Mouse (Mus musculus) activated CD4-positive, CD25-positive, alpha-beta regulatory T cell, adult 4 months (primary cell): ENCODE results near the gene Tmie. TPM values are rescaled to one million over a fixed set of nuclear protein-coding genes. Genes with fewer than 3 reads are reported as not detected.
"Not testable (repeated sequence)": the region's sequence is repeated elsewhere in the genome, so short reads cannot be mapped to it uniquely, and the experiment has no call there.

Experiments used
- ATAC-seq: one replicate; pipeline ENCODE4 v1.8.0; 2017
- polyA plus RNA-seq, 2 experiments: library from polyadenylated mRNA; unstranded; fragments of 100-300 nt; shearing (Covaris generic); gene quantifications; one replicate each; pipeline ENCODE4 v1.2.1; 2017

Tmie gene
- polyA plus RNA-seq, 2 experiments from 2014 or later, result 0.90 to 2.2 TPM

DNA sequence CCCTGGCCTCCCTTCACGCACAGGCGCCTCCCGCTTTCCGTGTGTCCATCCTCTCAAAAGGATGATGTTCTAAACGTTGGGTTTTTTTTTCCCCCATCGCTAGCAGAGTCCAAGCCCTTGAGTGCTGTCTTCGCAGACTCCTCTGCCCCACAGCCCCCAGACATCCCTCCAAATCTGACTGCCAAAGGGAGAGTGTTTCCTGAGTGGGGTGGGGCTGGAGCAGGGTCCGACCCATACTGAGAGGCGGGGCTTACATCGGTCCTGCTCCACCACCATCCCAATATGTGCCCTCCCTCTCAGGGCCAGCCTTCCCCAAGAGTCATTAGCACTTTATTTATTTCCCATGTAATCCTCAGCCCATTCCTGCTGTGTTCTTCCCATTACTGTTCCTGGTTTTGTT is 45.0 kb downstream of the Tmie start:
- ATAC-seq, result no peak

DNA sequence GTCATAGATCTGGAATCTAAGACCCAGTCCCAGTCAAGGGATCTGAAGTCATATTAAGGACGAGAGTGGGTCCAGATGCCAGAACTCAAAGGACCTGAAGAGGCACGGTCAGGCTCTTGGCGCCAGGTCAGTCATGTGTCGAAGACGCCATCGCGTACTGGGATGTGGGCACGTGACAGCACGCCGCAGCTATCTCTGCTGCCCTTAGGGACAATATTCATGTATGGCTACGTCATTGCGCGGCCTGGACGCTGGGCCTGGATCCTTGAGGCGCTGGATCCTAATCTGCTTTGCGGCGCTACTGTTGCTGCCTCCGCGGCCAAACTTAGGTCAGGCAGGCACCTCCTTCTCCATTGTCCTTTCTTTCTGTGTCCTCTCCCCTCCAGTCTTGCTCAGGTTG is 45.5 kb downstream of the Tmie start, which contains the start of gene Prss45:
TSS of gene Prss45 (plus strand) at position 178 of the 400 bp plus-strand sequence.
- no peak for ATAC-seq

DNA sequence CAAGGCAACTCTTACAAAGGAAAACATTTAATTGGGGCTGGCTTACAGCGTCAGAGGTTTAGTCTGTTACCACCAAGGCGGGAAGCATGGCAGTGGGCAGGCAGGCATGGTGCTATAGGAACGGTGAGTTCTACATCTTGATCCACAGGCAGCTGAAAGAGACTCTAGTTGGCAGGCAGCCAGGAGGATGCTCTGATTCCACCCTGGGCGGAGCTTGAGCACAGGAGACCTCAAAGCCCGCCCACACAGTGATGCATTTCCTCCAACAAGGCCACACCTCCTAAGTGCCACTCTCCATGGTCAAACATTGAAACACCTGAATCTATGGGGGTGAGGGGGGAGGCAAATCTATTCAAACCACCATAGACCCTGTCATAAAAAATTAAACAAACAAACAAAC is 46.9 kb downstream of the Tmie start:
- no peak for ATAC-seq

DNA sequence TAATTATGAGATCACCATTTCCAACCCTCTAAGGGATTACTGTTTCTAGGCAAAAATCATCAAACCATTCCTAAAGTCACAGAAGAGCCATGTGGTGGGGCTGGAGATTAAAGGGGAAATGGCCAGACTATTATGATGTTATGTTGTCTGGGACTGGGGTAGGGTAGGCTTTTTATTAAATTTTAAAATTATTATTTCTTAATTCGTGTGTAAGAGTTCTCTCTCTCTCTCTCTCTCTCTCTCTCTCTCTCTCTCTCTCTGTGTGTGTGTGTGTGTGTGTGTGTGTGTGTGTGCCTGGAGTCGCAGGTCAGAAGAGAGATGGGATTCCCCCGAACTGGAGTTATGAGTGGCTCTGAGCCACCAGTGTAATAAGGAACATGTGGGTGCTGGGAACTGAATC is 53.5 kb downstream of the Tmie start, which contains the start of gene Prss43:
TSS of gene Prss43 (plus strand) at position 301 of the 400 bp plus-strand sequence.
- no peak for ATAC-seq

DNA sequence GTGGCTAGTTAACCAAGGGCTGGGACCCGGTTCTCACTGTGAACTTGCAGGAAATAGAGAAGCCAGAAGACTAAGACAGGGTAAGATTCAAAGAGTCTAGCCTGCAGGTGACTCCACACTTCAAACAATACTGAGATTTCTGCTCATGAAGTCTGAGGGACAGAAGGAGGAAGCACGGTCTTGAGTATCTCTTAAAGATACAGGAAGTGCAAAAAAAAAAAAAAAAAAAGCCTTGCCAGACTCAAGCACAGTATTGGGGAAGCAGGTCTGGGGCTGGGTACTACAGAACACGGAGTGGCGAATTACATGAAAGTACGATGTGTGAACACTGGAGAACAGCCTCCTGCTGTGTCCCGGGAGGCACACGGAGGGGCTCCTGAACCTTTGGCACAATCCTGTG is 54.1 kb downstream of the Tmie start:
- no peak for ATAC-seq

DNA sequence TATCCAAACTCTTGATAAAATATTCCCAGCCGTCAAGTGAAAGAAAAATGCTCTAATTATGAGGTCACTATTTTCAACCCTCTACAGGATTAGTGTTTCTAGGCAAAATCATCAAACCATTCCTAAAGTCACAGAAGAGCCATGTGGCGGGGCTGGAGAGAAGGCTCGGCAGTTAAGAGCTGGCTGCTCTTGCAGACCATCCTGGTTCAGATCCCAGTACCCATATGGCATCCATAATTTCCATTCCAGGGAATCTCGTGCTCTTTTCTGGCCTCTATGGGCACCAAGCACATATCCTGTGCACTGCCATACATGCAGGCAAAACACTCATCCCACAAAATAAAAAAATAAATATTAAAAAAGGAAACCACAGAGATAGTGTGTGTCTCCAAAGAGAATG is 54.5 kb downstream of the Tmie start:
- ATAC-seq, result no peak

DNA sequence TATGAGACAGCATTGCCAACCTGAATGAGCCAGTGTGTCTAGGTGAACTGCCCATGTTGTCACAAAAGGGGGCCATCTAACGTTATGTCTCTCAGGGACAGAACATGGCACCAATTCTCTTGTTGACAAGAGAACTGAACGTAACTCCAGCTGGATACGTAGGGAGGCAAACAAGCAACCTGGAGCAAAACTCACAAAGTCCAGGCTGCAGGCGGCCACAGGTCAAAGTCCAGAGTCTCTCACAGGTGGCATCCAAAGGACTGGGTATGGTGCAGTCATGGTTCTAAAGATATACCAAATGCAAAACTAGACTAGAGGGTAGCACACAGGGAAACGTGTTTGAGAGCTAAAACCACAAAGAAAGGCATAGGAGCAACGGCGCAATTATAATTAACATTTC is 58.5 kb downstream of the Tmie start:
- ATAC-seq, result no peak

DNA sequence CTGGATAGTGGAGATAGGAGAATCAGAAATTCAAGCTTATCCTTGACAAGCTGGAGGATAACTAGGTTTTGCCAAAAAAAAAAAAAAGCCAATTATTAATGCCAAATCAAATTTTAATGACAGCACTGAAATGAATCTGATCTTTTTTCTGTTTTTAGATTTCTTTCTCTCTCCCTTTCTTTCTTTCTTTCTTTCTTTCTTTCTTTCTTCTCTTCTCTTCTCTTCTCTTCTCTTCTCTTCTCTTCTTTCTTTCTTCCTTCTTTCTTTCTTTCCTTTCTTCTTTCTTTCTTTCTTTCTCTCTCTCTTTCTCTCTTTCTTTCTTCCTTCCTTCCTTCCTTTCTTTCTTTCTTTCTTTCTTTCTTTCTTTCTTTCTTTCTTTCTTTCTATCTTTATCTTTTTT is 59.4 kb downstream of the Tmie start:
- ATAC-seq, result not testable (repeated sequence)

Other genes with a start within 250 kb of the Tmie start
- 10 to 100 TPM; 26.4 to 33.4 TPM for gene Nbeal2, start 226.0 kb downstream of the Tmie start, polyA plus RNA-seq
- 100 to 1,000 TPM; 224 to 285 TPM for gene Ccdc12, start 223.6 kb downstream of the Tmie start, polyA plus RNA-seq
- not detected for gene Myl3, start 138.3 kb downstream of the Tmie start, polyA plus RNA-seq
- gene Pth1r, start 133.0 kb downstream of the Tmie start, polyA plus RNA-seq, result not detected
- gene Prss42, start 81.9 kb downstream of the Tmie start, polyA plus RNA-seq, result not detected
- under 1 TPM in 1 of 2 experiments, not detected in 1; 0.37 TPM for gene Prss44, start 66.1 kb downstream of the Tmie start, polyA plus RNA-seq
- not detected for gene Prss43, start 53.4 kb downstream of the Tmie start, polyA plus RNA-seq
- not detected for gene Prss45, start 45.5 kb downstream of the Tmie start, polyA plus RNA-seq
- not detected for gene Prss46, start 35.6 kb downstream of the Tmie start, polyA plus RNA-seq
- gene Prss50, start 22.1 kb downstream of the Tmie start, polyA plus RNA-seq, result not detected
- gene Als2cl, start 243 bp downstream of the Tmie start, polyA plus RNA-seq, result 10 to 100 TPM in 1 of 2 experiments, 1 to 10 TPM in 1; 9.8 to 10.3 TPM
- gene Fam240a, start 36.7 kb upstream of the Tmie start, polyA plus RNA-seq, result under 1 TPM in 1 of 2 experiments, not detected in 1; 0.95 TPM
- 1 to 10 TPM; 2.2 TPM for gene Tdgf1, start 66.0 kb upstream of the Tmie start, polyA plus RNA-seq
- under 1 TPM; 0.13 to 0.58 TPM for gene Lrrc2, start 71.4 kb upstream of the Tmie start, polyA plus RNA-seq
- gene Rtp3, start 110.5 kb upstream of the Tmie start, polyA plus RNA-seq, result not detected
- gene Ltf, start 139.2 kb upstream of the Tmie start, polyA plus RNA-seq, result not detected
- 10 to 100 TPM; 17.6 to 21.9 TPM for gene Ccrl2, start 177.4 kb upstream of the Tmie start, polyA plus RNA-seq
- 10 to 100 TPM in 1 of 2 experiments, 1 to 10 TPM in 1; 8.3 to 12.2 TPM for gene Lrrfip2, start 237.5 kb upstream of the Tmie start, polyA plus RNA-seq